Mouse (Mus musculus) bone marrow macrophage, adult 2 months (primary cell): Measurements from ENCODE around the gene Tnfsf15. TPM values are rescaled to one million over a fixed set of nuclear protein-coding genes. Genes with fewer than 3 reads are reported as not detected.

Experiments used
- H3K27ac ChIP-seq: 2 replicates; pipeline ENCODE4 v1.5.1; 2012; ENCODE audit warnings: low read depth, low read length; ENCODE audit not compliant: insufficient read depth
- H3K4me1 ChIP-seq: 2 replicates; pipeline ENCODE4 v1.6.1; 2012; ENCODE audit warnings: low read length; ENCODE audit not compliant: control insufficient read depth, insufficient read depth
- H3K4me3 ChIP-seq: 2 replicates; pipeline ENCODE4 v1.5.1; 2012; ENCODE audit warnings: mild to moderate bottlenecking, low read length, moderate library complexity; ENCODE audit not compliant: insufficient read depth
- CTCF ChIP-seq: IDR thresholded peaks from 2 replicates; pipeline ENCODE4 v1.5.1; 2012; ENCODE audit warnings: low read depth, mild to moderate bottlenecking, low read length, moderate library complexity
- POLR2A ChIP-seq: IDR thresholded peaks from 2 replicates; pipeline ENCODE4 v1.6.1; 2012; ENCODE audit warnings: mild to moderate bottlenecking, low read depth, low read length, borderline replicate concordance
- polyA plus RNA-seq: library from polyadenylated mRNA; stranded (reverse); fragments of >200 nt; gene quantifications from 2 replicates; pipeline ENCODE4 v1.2.4, GENCODE M21; 2012; ENCODE audit not compliant: missing spikeins, insufficient read depth, insufficient read length

The Tnfsf15 gene
- polyA plus RNA-seq, 1 experiment: 0.48 TPM

DNA sequence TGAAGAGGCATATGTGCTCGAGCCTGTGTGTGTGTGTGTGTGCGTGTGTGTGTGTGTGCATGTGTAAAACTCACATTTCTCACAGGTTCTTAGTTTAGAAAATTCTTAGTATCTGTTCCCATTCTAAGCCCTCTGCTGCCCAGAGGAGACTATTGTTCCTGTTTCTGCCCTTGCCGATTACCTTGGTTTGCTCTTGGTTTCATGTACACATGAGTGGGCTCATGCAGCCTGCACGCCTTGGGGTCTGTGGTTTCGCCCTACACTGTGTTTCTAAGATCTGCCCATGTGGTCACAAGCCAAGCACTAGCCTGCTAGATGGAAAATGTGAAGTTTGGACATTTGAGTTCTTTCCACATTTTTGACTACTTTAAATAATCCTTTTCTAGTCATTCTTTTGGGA lies 33.0 kb downstream of the Tnfsf15 start:
- no peak overlapping the region for H3K27ac ChIP-seq
- H3K4me3 ChIP-seq: no peak overlapping the region
- no peak for TF ChIP-seq POLR2A
- no peak for TF ChIP-seq CTCF
- H3K4me1 ChIP-seq: no peaks in the 10 kb centered on the region

DNA sequence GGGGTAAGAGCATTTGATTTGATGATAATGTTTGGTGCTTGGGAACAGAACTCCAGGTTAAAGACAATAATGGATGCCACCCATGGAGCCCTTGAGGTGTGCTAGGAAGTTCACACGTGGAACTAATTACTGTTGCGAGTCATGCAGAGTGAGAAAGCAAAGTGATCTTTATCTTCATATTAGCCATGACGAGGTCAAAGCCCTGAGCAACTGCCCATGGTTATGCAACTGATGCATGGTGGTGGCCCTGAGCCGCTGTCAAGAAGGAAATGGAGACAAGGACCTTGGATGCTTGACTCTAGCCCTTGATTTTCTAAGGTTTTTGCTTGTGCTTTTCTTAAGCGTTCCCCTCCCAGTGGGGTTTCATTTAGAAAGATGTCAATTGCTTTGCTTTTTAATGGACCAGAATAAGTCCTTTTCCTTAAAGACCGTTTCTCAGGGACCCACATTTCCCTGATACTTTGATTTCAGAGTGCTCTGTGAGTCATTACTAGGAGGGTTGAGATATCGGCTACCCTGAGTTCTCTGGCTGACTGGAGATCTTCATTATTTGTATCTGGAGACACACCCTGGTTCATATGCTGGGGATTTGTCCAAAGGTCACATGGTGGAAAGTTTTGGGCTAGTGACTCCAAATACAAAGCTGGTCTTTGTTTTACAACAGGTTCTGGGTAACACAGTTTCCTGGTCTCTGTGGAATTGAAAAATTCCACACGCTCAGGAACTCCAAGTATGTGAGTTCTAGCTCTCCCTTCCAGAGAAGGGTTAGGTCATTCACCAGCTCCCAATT lies 34.3 kb downstream of the Tnfsf15 start:
- no peaks in the 10 kb centered on the region for H3K4me1 ChIP-seq
- TF ChIP-seq CTCF: no peak
- H3K4me3 ChIP-seq: no peak overlapping the region
- no peak overlapping the region for H3K27ac ChIP-seq

DNA sequence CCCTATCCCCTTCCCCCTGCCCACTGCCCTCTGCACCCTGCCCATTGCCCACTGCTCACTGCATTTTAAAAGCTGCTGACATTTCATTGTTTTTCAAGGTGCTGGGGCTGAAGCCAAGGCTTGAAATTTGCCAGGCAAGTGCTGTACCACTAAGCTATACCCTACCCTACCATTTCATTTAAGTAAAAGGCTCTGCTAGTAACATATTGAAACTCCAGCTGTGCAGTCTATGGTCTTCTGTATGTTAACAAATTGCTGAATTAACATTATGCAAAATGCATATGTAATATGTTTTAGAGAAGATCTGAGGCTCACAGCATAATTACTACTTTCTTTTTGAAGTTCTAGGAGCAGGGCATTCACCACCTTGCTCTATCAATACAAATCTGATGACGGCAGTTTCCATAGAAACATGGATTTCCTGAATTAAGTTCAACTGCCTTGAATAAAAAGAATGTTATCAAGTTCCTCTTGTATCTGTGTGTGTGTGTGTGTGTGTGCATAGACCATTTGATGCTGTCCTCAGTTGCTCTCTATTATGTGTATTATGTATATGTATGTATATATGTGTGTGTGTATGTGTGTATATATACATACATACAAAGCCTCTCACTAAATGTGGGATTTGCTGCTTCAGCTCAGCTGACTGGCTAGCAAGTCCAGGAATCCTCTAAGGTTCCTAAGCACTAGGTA lies 38.5 kb downstream of the Tnfsf15 start:
- H3K4me3 ChIP-seq: no peak overlapping the region
- H3K27ac ChIP-seq: no peak overlapping the region
- no peak for TF ChIP-seq POLR2A
- TF ChIP-seq CTCF: no peak
- H3K4me1 ChIP-seq: no peaks in the 10 kb centered on the region

DNA sequence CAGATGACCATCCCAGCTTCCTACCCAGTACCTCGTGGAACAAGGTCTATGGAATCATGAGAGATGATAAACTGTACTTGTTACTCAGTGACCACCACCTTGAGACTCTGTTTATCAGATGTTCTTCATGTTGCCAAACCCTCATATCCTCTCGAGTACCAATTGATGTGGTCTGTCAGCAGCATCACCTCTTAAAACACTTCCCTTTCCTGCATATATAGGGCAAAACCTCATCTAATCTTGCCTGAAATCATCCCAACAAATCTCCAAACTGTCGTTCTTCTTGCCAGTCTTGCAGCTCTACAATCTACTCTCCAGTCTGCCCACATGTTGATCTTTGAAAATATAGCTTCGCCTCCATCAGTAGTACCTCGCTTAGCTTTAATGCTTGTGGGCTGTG lies 40.7 kb downstream of the Tnfsf15 start:
- TF ChIP-seq POLR2A (no peak), CTCF (no peak)
- no peak overlapping the region for H3K27ac ChIP-seq
- H3K4me3 ChIP-seq: no peak overlapping the region
- H3K4me1 ChIP-seq: no peaks in the 10 kb centered on the region

DNA sequence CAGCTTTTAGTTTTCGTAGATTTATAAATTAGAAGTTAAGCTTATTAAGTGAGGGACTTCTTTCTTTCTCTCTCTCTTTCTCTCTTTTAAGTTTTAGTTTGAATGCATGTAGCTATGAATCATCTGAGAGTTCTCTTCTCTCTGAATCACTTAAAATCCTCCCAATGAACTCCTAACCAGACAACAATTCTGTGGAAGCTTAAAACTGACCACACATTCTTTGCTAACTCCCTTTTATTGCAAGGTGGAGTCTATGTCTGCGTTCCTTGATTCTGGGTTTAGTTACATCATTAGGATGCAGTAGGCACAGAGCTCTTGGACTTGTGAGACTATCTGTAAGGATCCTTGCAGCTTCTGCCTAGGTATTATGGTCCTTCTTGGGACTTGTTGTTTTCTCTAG lies 41.2 kb downstream of the Tnfsf15 start:
- no peaks in the 10 kb centered on the region for H3K4me1 ChIP-seq

DNA sequence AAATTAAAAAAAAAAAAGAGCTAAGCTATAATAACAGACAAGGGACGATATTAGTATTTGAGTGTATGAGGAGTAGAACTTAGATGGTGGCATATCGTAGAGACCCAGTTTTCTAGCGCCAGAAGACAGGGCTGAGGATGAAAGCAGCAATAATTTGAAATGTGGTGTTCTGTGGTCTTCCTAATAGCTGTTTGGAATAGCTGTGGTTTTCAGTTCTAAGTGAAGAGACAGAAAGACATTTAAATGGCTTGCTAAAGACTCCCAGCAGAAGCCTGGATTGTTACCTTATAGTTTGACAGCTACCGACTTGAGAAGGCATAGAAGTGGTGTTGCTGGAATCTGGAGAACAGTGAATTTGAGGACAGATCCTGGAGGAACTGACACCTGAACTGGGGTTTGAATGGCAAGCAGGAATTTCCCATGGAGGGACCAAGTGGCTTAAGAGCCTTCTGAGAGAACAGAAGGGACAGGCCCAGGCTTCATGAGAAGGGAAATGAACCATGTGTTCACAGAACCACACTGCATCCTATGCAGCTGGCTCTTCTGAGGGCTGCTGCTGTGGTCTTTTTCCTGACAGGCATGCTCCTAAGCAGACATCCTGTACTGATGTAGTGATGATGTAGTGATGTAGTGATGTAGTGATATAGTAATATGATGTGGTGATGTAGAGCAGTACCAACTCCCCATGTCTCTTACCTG lies 42.8 kb downstream of the Tnfsf15 start:
- no peaks in the 10 kb centered on the region for H3K4me1 ChIP-seq
- TF ChIP-seq CTCF (no peak), POLR2A (no peak)
- no peak overlapping the region for H3K4me3 ChIP-seq
- no peak overlapping the region for H3K27ac ChIP-seq

More for the DNA sequence above, 41.2 kb downstream of the Tnfsf15 start:
- H3K4me3 ChIP-seq: no peak overlapping the region
- H3K27ac ChIP-seq: no peak overlapping the region
- TF ChIP-seq CTCF (no peak), POLR2A (no peak)

DNA sequence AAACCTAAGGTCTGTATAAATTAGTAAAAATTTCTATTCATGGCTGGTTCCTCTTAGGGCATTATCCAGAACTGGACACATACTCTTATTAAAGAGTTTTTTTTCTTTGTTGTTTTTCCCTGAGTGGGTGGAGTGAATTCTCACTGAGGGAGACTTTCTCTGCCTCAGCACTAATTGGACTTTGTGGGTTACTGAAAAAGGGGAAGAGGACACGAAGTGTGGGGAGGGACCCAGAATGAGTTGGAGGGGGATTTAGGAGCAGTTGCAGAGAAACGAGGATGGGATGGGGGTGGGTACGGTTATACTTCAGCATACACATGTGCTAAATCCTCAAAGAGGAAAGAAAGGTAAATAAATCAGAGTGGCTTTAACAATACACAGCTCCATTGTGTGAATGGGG lies 45.2 kb downstream of the Tnfsf15 start:
- H3K27ac ChIP-seq: no peak overlapping the region
- TF ChIP-seq CTCF: no peak
- TF ChIP-seq POLR2A: no peak
- no peak overlapping the region for H3K4me3 ChIP-seq
- H3K4me1 ChIP-seq: no peaks in the 10 kb centered on the region

DNA sequence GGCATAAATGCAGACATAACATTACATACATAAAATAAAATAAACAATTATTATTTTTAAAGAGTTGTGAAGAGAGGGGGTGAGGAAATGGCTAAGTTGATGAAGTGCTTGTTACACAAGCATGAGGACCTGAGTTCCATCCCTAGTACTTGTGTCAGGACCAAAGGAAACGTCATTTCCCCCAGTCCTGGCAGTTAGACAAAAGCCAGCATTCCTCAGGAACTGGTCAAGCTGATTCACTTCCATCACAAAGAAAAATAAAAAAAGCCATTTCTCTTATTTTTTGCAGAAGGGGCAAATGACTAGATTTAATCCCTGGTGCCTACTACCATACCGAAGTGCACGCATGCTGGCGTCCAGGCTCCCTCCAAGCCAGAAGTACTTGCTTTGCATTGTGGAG lies 48.0 kb downstream of the Tnfsf15 start:
- TF ChIP-seq POLR2A (no peak), CTCF (no peak)
- H3K4me1 ChIP-seq: no peaks in the 10 kb centered on the region
- no peak overlapping the region for H3K27ac ChIP-seq
- H3K4me3 ChIP-seq: no peak overlapping the region

DNA sequence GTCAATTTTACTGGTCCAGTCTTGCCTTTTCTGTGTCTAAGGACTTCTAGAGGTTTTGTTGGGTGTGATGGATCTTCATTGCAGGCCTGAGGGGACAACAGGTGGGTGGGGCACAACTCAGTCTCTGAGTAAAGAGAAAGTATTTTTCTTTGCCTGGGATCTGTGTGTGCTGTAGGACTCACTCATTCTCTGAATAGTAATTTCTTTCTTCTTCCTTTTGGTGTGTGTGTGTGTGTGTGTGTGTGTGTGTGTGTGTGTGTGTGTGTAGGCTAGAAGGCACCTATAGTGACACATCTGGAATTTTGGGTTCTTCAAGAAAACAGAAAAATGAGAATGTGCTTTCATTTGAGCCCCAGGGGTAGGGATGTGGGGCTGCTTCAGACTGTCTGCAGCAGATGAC lies 52.6 kb downstream of the Tnfsf15 start:
- no peak for TF ChIP-seq CTCF
- no peak for TF ChIP-seq POLR2A
- no peak overlapping the region for H3K4me3 ChIP-seq

DNA sequence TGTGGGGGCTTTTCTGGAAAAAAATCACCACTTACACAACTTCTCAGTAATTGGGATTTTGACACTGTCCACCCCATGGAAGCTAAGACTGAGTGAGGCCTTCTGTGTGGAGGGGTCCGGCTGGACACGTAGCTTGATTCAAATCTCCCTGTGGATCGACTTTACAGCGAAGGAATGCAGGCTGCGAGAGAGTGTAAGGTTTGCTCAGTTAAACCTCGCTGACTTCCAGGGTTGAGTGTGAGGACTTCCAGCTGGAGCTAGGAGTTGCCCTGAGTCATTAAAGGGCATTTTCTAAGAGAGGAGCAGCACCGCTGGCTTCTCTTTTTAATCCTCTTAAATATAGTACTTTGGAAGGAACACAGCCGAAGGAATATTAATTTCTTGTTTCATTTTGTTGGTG lies 57.5 kb downstream of the Tnfsf15 start:
- Histone ChIP-seq H3K4me3 (no peak overlapping the region), H3K4me1 (no peaks in the 10 kb centered on the region), H3K27ac (no peak overlapping the region)
- TF ChIP-seq POLR2A (no peak), CTCF (no peak)

More for the DNA sequence above, 52.6 kb downstream of the Tnfsf15 start:
- Histone ChIP-seq H3K4me1 (no peaks in the 10 kb centered on the region), H3K27ac (no peak overlapping the region)
